Mouse (Mus musculus) brain, embryonic 14.5 days (tissue): ENCODE measurements around the gene Pkib.

ENCODE experiments used
- CTCF ChIP-seq: fragments of 200-500 bp; IDR thresholded peaks from 2 replicates; pipeline ENCODE4 v1.5.1; 2012; ENCODE audit warnings: inconsistent platforms, mild to moderate bottlenecking, moderate library complexity, borderline replicate concordance; ENCODE audit not compliant: insufficient read depth, insufficient read length; ENCODE audit errors: extremely low read depth
- POLR2A ChIP-seq: fragments of 200-500 bp; IDR thresholded peaks from 2 replicates; pipeline ENCODE4 v1.6.1; 2012; ENCODE audit warnings: mild to moderate bottlenecking, inconsistent platforms, borderline replicate concordance; ENCODE audit not compliant: poor library complexity, insufficient read depth, insufficient read length, severe bottlenecking; ENCODE audit errors: extremely low read depth

DNA sequence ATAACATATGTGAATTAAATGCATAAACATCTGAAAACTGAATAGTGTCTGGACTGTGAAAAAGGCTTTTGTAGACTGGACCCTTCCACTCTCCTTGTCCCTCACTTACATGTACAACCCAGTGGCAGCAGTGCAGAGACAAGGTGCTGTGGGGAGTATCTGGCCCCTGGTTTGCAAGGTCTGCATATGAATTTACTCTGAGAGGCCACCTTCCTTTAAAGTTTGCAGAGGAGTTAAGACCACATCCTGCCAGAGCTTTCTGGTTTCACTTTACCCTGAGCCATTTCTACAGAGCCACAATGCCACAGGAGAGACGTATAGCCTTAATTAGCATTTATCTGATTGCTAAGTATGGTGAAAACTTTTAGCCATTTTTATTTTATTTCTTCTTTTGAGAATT is 121.6 kb downstream of the Pkib start:
- TF ChIP-seq CTCF = no peak
- TF ChIP-seq POLR2A = no peak
